Mouse (Mus musculus): ENCODE measurements around the gene Tmem132d. TPM values are rescaled to one million over a fixed set of nuclear protein-coding genes. Genes with fewer than 3 reads are reported as not detected.

Tmem132d gene
- total and polyA plus RNA-seq, 2 experiments from 2014 or later = 2.3 to 13.0 TPM

DNA sequence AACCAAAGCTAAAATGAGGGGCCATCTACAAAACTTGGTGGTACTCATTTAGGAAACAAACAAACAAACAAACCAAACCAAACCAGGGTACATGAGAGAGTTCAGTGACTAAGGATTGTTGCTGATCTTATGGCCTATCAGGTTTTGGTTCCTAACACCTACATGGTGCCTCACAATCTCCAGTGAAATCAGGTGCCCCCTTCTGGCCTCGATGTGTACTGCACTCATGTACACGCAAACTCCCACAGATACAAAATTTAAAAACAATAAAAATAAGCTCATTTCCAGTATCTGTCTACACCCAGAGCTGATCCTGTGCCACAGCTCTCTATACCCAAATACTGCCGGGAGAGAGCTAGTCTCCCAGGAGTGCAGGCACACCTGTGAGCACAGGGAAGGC is 495.0 kb downstream of the Tmem132d start:
- WGBS = 79% methylated on average over 3 of the region's 3 CpGs
- Histone ChIP-seq H3K9me3 (ENCODE audit: low read length) (no peaks in the 10 kb centered on the region), H3K9ac (no peak overlapping the region), H3K27me3 (ENCODE audit: insufficient read depth, low read length) (no peaks in the 10 kb centered on the region), H3K36me3 (ENCODE audit: insufficient read depth) (no peaks in the 10 kb centered on the region), H3K4me3 (ENCODE audit: low read depth, low read length) (no peak overlapping the region), H3K4me1 (ENCODE audit: insufficient read depth) (no peaks in the 10 kb centered on the region), H3K4me2 (ENCODE audit: low read depth) (no peak overlapping the region), H3K27ac (ENCODE audit: low read depth, low read length) (no peak overlapping the region)
- TF ChIP-seq CTCF (IDR thresholded peaks at IDR 0.05; ENCODE audit: low read depth) = peak; percentile 40
- DNase-seq = no peak
- no peak for ATAC-seq

DNA sequence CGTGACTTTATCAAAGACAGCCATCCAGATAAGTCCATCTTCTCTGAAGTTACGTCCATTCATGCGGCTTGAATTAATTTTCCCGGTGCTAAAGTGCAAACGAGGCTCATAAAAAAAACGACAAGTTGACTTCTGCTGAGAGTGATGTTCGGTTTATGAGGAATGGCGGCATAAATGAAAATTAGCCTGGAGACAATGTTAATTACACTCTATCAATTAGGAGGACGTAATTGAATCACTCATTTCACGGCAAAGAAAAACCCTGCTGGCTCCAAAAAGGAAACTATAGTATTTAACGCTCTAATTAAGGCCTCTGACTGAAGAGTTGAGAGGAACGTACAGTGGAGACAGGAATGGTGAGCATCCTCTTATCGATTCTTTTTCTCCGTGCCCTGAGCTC is 503.2 kb downstream of the Tmem132d start:
- Histone ChIP-seq H3K4me2 (ENCODE audit: low read depth) (no peak overlapping the region), H3K9ac (no peak overlapping the region), H3K27ac (ENCODE audit: low read depth, low read length) (no peak overlapping the region), H3K4me3 (ENCODE audit: low read depth, low read length) (no peak overlapping the region), H3K36me3 (ENCODE audit: insufficient read depth) (no peaks in the 10 kb centered on the region), H3K4me1 (ENCODE audit: insufficient read depth) (no peaks in the 10 kb centered on the region), H3K27me3 (ENCODE audit: insufficient read depth, low read length) (no peaks in the 10 kb centered on the region), H3K9me3 (ENCODE audit: low read length) (peaks cover 3% of the 10 kb centered on the region; the same call in 1 of the 2 replicates)
- no peak for ATAC-seq
- no peak for TF ChIP-seq CTCF (IDR thresholded peaks at IDR 0.05; ENCODE audit: low read depth)
- DNase-seq = no peak
- WGBS = 37% methylated on average over 14 of the region's 14 CpGs

DNA sequence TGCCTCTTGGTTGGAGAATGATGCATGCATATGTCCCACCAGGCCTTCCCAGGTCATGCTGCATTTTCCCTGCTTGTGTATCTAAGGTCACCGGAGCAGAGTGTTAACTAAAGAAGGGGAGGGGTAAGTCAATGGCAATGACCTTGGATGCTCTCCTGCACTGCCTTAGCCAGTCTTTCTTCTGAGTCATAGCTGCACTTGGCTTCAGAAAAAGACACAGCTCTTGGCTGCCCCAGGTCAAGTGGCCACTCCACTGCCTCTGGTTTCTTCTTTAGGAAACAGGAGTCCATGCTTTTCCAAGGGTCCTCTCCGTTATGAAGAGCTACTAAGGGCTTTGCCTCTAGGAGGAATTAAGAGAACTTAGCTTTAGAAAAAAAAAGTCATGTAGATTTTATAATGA is 506.2 kb downstream of the Tmem132d start:
- TF ChIP-seq CTCF (IDR thresholded peaks at IDR 0.05; ENCODE audit: low read depth) = no peak
- H3K9me3 ChIP-seq (ENCODE audit: low read length) = peaks cover 3% of the 10 kb centered on the region; the same call in 1 of the 2 replicates
- WGBS = 81% methylated on average over 2 of the region's 2 CpGs
- H3K36me3 ChIP-seq (ENCODE audit: insufficient read depth) = no peaks in the 10 kb centered on the region
- no peak overlapping the region for H3K4me3 ChIP-seq (ENCODE audit: low read depth, low read length)
- no peak overlapping the region for H3K27ac ChIP-seq (ENCODE audit: low read depth, low read length)
- H3K4me2 ChIP-seq (ENCODE audit: low read depth) = no peak overlapping the region
- H3K4me1 ChIP-seq (ENCODE audit: insufficient read depth) = no peaks in the 10 kb centered on the region
- no peak for ATAC-seq
- no peaks in the 10 kb centered on the region for H3K27me3 ChIP-seq (ENCODE audit: insufficient read depth, low read length)
- H3K9ac ChIP-seq = no peak overlapping the region
- DNase-seq = no peak

DNA sequence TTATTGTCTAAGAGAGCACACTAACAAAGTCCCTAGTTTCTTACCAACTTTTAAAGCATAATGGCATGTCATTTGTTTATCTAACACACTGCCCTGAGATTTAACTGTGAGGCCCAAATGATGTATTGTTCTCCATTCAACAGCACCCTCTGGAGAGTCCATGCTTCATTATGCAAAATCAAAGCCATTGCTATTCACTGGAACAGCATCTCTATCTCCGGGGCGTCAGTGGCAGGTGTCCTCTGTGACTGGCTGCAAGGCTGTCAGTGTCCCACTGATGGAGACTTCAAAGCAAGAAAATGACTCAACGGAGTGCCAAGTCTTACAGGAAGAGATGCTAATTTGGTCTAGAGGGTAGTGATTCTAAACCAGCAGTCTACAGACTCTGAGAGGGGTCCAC is 508.8 kb downstream of the Tmem132d start:
- 11% methylated on average over 3 of the region's 3 CpGs for WGBS
- no peaks in the 10 kb centered on the region for H3K36me3 ChIP-seq (ENCODE audit: insufficient read depth)
- H3K4me1 ChIP-seq (ENCODE audit: insufficient read depth) = no peaks in the 10 kb centered on the region
- peak; percentile 23; the same call in 1 of the 2 replicates for ATAC-seq
- no peaks in the 10 kb centered on the region for H3K27me3 ChIP-seq (ENCODE audit: insufficient read depth, low read length)
- H3K9ac ChIP-seq = no peak overlapping the region
- no peak for DNase-seq
- TF ChIP-seq CTCF (IDR thresholded peaks at IDR 0.05; ENCODE audit: low read depth) = no peak
- H3K27ac ChIP-seq (ENCODE audit: low read depth, low read length) = no peak overlapping the region
- no peaks in the 10 kb centered on the region for H3K9me3 ChIP-seq (ENCODE audit: low read length)
- H3K4me3 ChIP-seq (ENCODE audit: low read depth, low read length) = no peak overlapping the region
- H3K4me2 ChIP-seq (ENCODE audit: low read depth) = no peak overlapping the region

DNA sequence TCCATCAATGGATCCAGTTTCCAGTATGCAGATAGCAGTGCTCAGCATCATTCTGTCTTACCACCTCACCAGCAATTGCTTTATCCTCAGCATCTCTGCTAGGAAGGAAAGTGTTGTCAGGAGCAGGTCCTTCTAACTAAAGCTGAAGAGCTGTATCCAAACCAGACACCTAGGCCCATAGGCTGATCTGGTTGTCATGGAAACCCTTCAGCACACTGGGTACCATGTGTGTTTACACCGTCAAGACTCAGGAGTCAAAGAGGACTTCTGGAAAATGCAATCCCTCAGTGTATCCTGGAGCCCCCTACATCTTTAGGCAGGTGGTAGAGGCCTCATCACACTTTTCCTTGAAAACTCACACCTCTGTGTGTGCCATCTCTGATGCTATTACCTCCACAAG is 513.7 kb downstream of the Tmem132d start:
- H3K36me3 ChIP-seq (ENCODE audit: insufficient read depth) = no peaks in the 10 kb centered on the region
- no peaks in the 10 kb centered on the region for H3K27me3 ChIP-seq (ENCODE audit: insufficient read depth, low read length)
- no peak for DNase-seq
- H3K4me2 ChIP-seq (ENCODE audit: low read depth) = no peak overlapping the region
- no peak overlapping the region for H3K4me3 ChIP-seq (ENCODE audit: low read depth, low read length)
- no peak overlapping the region for H3K9ac ChIP-seq
- no peak for ATAC-seq
- H3K27ac ChIP-seq (ENCODE audit: low read depth, low read length) = no peak overlapping the region
- H3K9me3 ChIP-seq (ENCODE audit: low read length) = no peaks in the 10 kb centered on the region
- no peaks in the 10 kb centered on the region for H3K4me1 ChIP-seq (ENCODE audit: insufficient read depth)
- 60% methylated on average over 1 of the region's 1 CpGs for WGBS
- no peak for TF ChIP-seq CTCF (IDR thresholded peaks at IDR 0.05; ENCODE audit: low read depth)

DNA sequence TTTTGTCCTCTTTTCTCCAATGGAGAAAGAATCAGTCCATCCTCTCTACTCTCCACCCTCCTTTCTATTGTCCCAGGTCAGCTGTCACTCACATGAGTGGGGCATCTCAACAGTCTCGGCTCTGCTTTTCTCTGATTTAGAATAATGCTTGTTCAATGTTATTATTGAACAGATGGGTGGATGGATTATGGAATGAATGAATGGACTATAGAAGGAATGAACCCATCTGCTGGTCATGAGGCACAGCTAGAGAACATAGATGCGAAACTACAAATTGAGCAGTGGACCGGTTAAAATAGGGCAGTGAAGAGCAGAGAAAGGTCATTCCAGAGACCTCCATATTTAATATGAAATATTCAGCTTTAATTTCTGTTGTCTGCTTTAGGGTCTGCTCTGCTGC is 514.5 kb downstream of the Tmem132d start:
- no peak for TF ChIP-seq CTCF (IDR thresholded peaks at IDR 0.05; ENCODE audit: low read depth)
- DNase-seq (no peak), ATAC-seq (no peak)
- Histone ChIP-seq H3K4me1 (ENCODE audit: insufficient read depth) (no peaks in the 10 kb centered on the region), H3K4me3 (ENCODE audit: low read depth, low read length) (no peak overlapping the region), H3K9me3 (ENCODE audit: low read length) (no peaks in the 10 kb centered on the region), H3K27ac (ENCODE audit: low read depth, low read length) (no peak overlapping the region), H3K4me2 (ENCODE audit: low read depth) (no peak overlapping the region), H3K9ac (no peak overlapping the region), H3K27me3 (ENCODE audit: insufficient read depth, low read length) (no peaks in the 10 kb centered on the region), H3K36me3 (ENCODE audit: insufficient read depth) (no peaks in the 10 kb centered on the region)
- WGBS = 82% methylated on average over 3 of the region's 3 CpGs

DNA sequence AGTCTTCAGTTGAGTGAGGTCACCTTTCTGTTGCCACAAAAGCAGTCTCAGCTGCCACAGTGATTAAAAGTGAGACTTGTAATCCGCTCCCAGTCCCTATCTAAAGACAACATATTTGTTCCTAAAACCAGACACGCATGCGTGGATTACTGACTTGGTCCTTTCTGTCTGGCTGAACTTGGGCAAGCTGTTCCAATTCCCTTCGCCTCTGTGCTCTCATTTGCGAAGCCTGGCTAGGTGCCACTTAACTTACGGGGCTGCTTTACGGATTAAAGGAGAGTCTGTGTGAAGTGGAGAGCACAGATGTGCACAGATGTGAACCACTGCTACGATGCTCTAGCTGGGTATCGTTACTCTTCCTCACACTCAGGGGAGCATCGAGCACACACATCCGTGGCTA is 518.7 kb downstream of the Tmem132d start:
- H3K9ac ChIP-seq = no peak overlapping the region
- no peak overlapping the region for H3K4me3 ChIP-seq (ENCODE audit: low read depth, low read length)
- H3K4me1 ChIP-seq (ENCODE audit: insufficient read depth) = no peaks in the 10 kb centered on the region
- H3K4me2 ChIP-seq (ENCODE audit: low read depth) = no peak overlapping the region
- DNase-seq (no peak), ATAC-seq (no peak)
- 68% methylated on average over 11 of the region's 11 CpGs for WGBS
- no peak overlapping the region for H3K27ac ChIP-seq (ENCODE audit: low read depth, low read length)
- no peak for TF ChIP-seq CTCF (IDR thresholded peaks at IDR 0.05; ENCODE audit: low read depth)
- no peaks in the 10 kb centered on the region for H3K9me3 ChIP-seq (ENCODE audit: low read length)
- no peaks in the 10 kb centered on the region for H3K36me3 ChIP-seq (ENCODE audit: insufficient read depth)
- no peaks in the 10 kb centered on the region for H3K27me3 ChIP-seq (ENCODE audit: insufficient read depth, low read length)

DNA sequence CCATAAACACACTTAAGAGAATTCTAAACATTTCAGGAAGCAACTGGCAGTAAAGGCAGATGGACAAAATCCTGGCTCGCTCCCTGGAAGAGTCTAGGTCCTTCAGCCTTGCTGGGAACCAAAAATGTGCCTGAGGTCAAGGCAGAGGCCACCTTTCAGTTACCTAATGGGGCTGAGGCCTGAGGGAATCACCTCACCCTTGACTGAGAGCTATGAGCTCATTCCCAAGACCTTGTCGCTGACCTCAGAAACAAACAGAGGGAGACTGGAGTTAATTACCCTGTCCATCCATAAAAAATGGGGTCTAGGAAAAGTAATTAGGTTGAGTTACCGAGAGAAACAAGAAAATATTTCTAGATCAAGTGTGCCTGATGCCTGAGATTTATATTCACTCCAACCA is 521.3 kb downstream of the Tmem132d start:
- Histone ChIP-seq H3K36me3 (ENCODE audit: insufficient read depth) (no peaks in the 10 kb centered on the region), H3K9ac (no peak overlapping the region), H3K27me3 (ENCODE audit: insufficient read depth, low read length) (no peaks in the 10 kb centered on the region), H3K9me3 (ENCODE audit: low read length) (no peaks in the 10 kb centered on the region), H3K4me3 (ENCODE audit: low read depth, low read length) (no peak overlapping the region), H3K4me2 (ENCODE audit: low read depth) (no peak overlapping the region), H3K4me1 (ENCODE audit: insufficient read depth) (no peaks in the 10 kb centered on the region), H3K27ac (ENCODE audit: low read depth, low read length) (no peak overlapping the region)
- ATAC-seq (no peak), DNase-seq (no peak)
- no peak for TF ChIP-seq CTCF (IDR thresholded peaks at IDR 0.05; ENCODE audit: low read depth)
- WGBS = 68% methylated on average over 3 of the region's 3 CpGs
